Mouse (Mus musculus): Measurements from ENCODE around the gene Lin52. TPM values are rescaled to one million over a fixed set of nuclear protein-coding genes. Genes with fewer than 3 reads are reported as not detected.
A peak's percentile ranks its signal among the peaks of the same experiment; 100 is the strongest.
"Not testable (repeated sequence)": the region's sequence is repeated elsewhere in the genome, so short reads cannot be mapped to it uniquely, and the experiment has no call there.

The Lin52 gene
- polyA plus RNA-seq, 1 experiment from 2014 or later, result 36.0 TPM

DNA sequence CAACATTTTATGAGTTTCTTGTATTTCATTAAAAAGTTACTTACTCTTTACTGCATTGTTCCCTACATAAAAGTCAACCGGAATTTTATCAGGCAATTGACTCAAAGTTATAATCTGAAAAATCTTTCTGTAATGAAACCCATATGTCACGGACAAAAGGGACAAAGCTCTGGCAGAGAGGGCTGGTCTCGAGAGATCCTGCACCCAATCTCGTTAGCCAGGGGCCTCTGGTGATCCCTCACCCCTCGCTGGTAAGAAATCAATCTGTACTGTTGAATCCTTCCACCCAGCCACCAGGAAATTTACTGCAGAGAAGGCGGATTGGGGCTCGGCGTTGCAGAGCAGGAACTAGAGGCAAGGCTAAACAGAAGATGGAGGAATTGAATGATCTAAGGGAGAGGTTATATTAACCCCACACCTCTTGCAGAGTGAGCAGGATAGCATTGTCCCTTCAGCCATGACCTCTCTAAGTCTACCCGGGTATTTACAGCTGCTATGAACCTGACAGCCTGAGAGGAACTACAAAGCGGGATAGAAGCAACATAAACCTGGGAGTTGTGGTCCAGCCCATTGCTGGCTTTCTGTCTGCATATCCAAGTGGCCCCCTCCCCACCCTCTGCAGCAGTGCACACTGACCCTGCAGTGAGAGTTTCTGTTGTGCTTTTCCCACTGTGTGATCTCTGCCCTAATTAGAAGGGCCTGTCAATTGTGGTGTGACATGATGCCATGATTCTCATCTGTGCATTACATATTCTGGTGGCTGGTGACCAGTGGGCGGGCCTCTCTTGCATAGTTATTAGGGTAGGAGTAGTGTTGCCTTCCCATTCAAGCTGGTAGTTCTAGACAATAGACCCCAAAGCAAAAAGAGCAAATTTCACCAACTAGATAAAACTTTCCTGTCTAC lies 73.2 kb downstream of the Lin52 start:
- Histone ChIP-seq H3K9ac (replicated peaks) (no peak overlapping the region), H3K36me3 (no peaks in the 10 kb centered on the region), H3K4me2 (replicated peaks) (no peak overlapping the region), H3K4me3 (no peak overlapping the region), H3K27me3 (peaks cover 7% of the 10 kb centered on the region; the same call in 1 of the 2 replicates), H3K9me3 (no peaks in the 10 kb centered on the region), H3K27ac (replicated peaks) (no peak overlapping the region), H3K4me1 (peaks cover 17% of the 10 kb centered on the region)
- WGBS, result 70% methylated on average over 11 of the region's 11 CpGs
- no peak for ATAC-seq (ENCODE audit: low FRiP score, low read depth)

DNA sequence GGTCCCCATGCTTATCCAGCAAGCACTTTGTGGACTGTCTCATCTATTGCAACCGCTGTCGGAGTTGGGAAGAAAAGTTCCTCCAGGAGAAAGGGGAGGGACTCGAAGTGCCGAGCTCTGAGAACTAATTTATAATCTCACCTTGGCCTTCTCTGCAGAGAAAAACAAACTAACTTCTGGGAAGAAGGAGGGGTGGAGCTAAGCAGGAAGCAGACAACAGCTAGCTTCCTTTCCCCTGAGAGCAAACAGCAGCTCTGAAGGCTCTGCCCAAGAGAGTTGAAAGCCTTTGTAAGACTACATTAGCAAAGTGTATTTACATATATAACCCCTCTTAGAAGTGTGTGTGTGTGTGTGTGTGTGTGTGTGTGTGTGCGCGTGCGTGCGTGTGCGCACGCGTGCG lies 74.2 kb downstream of the Lin52 start:
- 91% methylated on average over 12 of the region's 12 CpGs for WGBS
- Histone ChIP-seq H3K27me3 (peaks cover 7% of the 10 kb centered on the region; the same call in 1 of the 2 replicates), H3K9ac (replicated peaks) (no peak overlapping the region), H3K4me1 (peaks cover 17% of the 10 kb centered on the region), H3K4me3 (no peak overlapping the region), H3K4me2 (replicated peaks) (no peak overlapping the region), H3K36me3 (no peaks in the 10 kb centered on the region), H3K27ac (replicated peaks) (no peak overlapping the region), H3K9me3 (no peaks in the 10 kb centered on the region)
- ATAC-seq (ENCODE audit: low FRiP score, low read depth), result no peak

DNA sequence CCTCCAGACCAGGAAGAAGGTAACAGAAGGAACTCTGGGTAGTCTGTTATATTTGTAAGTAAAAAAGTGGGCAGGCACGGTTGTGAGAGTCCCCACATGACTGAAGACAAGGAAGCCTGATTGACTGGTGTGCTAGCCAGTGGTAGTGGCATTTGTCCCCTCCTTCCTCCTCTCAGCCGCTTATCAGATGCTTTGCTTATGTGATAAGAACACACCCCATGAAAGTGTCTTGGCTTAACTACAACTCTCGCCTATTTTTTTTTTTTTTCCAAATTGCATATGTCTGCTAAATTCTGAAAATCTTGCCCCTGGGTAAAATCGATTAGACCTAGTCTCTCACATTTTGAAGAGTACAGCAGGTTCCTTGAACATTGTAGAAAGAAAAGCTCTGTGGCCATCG lies 79.2 kb downstream of the Lin52 start:
- 86% methylated on average over 5 of the region's 5 CpGs for WGBS
- Histone ChIP-seq H3K27me3 (peaks cover 11% of the 10 kb centered on the region), H3K4me1 (peaks cover 38% of the 10 kb centered on the region), H3K4me2 (replicated peaks) (no peak overlapping the region), H3K27ac (replicated peaks) (no peak overlapping the region), H3K9ac (replicated peaks) (no peak overlapping the region), H3K4me3 (no peak overlapping the region), H3K9me3 (no peaks in the 10 kb centered on the region), H3K36me3 (0 out of 2 replicates have a peak, but pooled peaks cover 3% of the 10 kb centered on the region)
- ATAC-seq (ENCODE audit: low FRiP score, low read depth), result no peak

DNA sequence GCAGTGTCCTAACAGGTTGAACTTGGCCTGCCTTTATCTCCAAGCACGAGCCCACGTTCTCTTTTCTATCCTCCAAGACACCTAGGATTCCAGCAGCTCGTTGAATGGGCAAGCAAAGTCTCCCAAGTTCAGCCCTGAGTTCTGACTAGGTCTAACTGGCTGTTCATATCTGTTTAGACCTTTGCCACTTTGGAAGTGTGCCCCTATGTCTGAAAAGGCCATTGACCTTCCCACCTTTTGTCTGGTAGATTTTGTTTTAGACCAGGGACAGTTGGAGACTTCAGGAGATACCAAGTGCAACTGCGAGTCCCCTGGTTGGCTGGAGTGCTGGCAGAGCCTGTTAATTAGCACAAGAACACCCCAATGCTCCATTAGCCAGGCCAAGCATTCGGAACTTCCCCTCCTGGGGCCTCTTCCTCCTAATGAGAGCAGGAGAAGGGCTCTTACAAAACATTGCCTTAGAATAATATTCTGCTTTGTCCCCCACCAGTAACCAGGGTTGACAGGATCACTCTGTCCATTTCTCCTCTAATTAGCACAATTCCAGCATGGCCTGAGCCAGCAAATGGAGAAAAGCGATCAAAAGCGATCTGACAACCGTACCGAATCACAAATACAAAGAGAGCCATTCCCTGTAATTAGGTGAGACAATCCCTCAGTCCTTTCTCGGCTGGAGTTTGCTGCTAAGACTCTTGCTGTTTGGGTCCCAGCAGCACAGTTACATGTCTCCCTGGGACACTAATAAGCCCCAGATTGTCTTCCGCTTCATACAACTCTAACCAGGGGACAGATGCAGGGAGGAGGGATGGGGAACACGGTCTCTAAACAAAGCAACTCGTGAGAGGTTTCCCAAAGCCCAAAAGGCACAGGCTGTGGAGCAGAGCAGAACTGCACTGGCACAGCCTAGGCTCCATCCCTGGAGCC lies 80.9 kb downstream of the Lin52 start:
- Histone ChIP-seq H3K4me2 (replicated peaks) (no peak overlapping the region), H3K27me3 (peaks cover 19% of the 10 kb centered on the region), H3K4me3 (no peak overlapping the region), H3K9ac (replicated peaks) (no peak overlapping the region), H3K4me1 (peaks cover 36% of the 10 kb centered on the region), H3K27ac (replicated peaks) (peak overlapping the region; percentile 82), H3K36me3 (0 out of 2 replicates have a peak, but pooled peaks cover 3% of the 10 kb centered on the region), H3K9me3 (no peaks in the 10 kb centered on the region)
- peak; percentile 91 for ATAC-seq (ENCODE audit: low FRiP score, low read depth)
- 31% methylated on average over 13 of the region's 13 CpGs for WGBS

DNA sequence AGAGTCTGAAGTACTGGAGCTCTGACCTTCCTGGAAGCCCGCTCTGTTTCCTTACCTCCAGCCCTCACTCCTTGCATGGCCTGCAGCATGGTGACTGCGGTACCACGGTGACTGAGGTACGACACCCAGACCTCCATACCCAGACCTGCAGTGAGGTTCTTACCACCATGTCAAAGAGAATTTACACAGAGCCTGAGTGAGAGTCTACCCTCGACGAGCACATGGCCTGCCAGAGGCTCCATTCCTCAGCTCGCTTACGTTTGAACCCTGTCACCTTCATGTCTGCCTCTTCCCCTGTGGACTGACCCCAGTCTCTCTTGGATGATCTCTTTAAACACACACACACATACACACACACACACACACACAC lies 81.6 kb downstream of the Lin52 start:
- H3K4me3 ChIP-seq, result no peak overlapping the region
- 53% methylated on average over 8 of the region's 8 CpGs for WGBS
- H3K4me2 ChIP-seq (replicated peaks), result no peak overlapping the region
- no peak overlapping the region for H3K9ac ChIP-seq (replicated peaks)
- ATAC-seq (ENCODE audit: low FRiP score, low read depth), result no peak
- 0 out of 2 replicates have a peak, but pooled peaks cover 3% of the 10 kb centered on the region for H3K36me3 ChIP-seq
- H3K9me3 ChIP-seq, result no peaks in the 10 kb centered on the region
- peaks cover 36% of the 10 kb centered on the region for H3K4me1 ChIP-seq
- H3K27me3 ChIP-seq, result peaks cover 19% of the 10 kb centered on the region
- H3K27ac ChIP-seq (replicated peaks), result peak overlapping the region; percentile 82

DNA sequence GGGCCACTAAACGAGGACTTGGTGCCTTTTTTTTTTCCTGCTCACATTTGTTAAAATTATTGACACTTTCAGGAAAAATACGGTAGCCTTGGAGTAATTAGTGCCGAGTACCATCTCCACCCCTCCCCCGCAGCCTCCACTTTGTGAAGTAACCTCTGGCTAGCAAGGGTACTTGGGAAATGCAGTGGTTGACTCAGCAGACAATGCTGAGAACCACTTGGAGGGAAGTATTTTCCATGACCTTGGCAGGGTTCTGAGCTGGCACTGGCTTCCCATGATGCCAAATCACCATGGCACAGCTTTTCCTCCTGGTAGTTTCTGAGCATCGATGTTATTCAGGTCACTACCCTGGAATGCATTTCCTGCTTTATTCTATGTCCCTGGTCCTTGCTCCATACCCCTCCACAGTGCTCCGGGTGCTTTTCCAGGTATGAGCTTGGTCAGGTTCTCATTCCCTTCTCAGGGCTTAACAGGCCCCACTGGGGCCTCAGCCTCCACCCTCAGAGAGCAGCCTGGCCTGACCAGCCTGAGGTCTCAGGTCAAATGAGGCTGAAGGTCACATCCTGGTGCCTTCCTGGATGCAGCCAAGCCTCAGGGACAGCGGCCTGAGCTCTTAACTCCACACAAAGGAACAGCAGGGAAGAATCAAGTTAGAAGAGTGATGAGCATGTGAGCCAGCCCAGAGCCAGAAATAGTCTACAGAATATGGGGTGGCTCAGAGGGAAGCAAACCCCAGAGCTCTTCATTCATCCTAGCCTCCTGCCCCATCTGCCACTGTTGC lies 82.7 kb downstream of the Lin52 start:
- peaks cover 45% of the 10 kb centered on the region for H3K4me1 ChIP-seq
- no peak overlapping the region for H3K27ac ChIP-seq (replicated peaks)
- ATAC-seq (ENCODE audit: low FRiP score, low read depth), result no peak
- H3K9me3 ChIP-seq, result no peaks in the 10 kb centered on the region
- 73% methylated on average over 7 of the region's 7 CpGs for WGBS
- no peak overlapping the region for H3K4me2 ChIP-seq (replicated peaks)
- peaks cover 27% of the 10 kb centered on the region for H3K27me3 ChIP-seq
- 0 out of 2 replicates have a peak, but pooled peaks cover 3% of the 10 kb centered on the region for H3K36me3 ChIP-seq
- no peak overlapping the region for H3K9ac ChIP-seq (replicated peaks)
- no peak overlapping the region for H3K4me3 ChIP-seq

DNA sequence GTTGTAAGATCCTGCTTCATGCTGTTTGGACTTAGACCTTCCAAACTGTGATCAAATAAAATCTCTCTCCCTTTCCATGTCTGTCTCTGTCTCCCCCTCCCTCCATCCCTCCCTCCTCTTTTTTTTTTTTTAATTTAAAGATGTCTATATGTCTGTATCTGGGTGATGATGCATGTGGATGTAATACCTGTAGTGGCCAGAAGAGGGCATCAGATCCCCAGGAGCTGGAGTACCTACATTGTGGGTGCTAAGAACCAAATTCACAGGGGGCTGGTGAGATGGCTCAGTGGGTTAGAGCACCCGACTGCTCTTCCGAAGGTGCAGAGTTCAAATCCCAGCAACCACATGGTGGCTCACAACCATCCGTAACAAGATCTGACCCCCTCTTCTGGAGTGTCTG lies 88.3 kb downstream of the Lin52 start:
- H3K9ac ChIP-seq (replicated peaks); ATAC-seq (ENCODE audit: low FRiP score, low read depth): not testable (repeated sequence)
- 90% methylated on average over 3 of the region's 3 CpGs for WGBS

DNA sequence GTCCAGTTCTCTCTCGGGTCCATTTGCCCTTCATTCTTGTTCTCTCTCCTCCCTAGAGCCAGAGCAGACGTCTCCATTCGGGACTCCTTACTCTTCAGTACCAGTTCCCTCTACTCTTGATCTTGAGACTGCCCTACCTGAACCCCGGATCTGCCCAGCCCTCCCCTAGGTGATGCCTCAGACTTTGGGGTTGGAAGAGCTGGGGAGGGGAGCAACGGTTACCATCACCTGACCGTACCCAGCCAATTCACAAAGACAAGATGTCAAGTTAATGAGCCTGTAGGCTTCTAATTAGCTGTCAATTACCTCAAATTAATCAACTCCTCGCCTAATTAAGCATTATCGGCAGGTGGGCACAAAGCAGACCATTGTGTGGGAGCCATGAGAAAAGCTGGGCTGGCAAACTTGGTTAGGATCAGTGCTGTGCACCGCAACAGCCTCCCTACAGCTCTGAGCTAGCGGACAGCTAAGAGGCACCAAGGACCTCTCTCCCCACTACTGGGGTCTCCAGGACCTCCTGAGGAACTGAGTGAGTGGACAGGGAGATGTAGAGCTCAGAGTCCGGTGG lies 90.3 kb downstream of the Lin52 start:
- no peak; the same call in 1 of the 2 replicates for ATAC-seq (ENCODE audit: low FRiP score, low read depth)
- no peak overlapping the region for H3K9ac ChIP-seq (replicated peaks)
- H3K9me3 ChIP-seq, result no peaks in the 10 kb centered on the region
- peaks cover 22% of the 10 kb centered on the region; the same call in 1 of the 2 replicates for H3K4me1 ChIP-seq
- 82% methylated on average over 11 of the region's 11 CpGs for WGBS
- H3K4me3 ChIP-seq, result no peak overlapping the region
- H3K27me3 ChIP-seq, result peaks cover 24% of the 10 kb centered on the region
- H3K4me2 ChIP-seq (replicated peaks), result no peak overlapping the region
- no peak overlapping the region for H3K27ac ChIP-seq (replicated peaks)
- H3K36me3 ChIP-seq, result no peaks in the 10 kb centered on the region

More for the DNA sequence above, 88.3 kb downstream of the Lin52 start:
- Histone ChIP-seq H3K27me3 (peaks cover 32% of the 10 kb centered on the region), H3K4me1 (peaks cover 25% of the 10 kb centered on the region; the same call in 1 of the 2 replicates)
- H3K4me2 ChIP-seq (replicated peaks); H3K9me3 ChIP-seq; H3K27ac ChIP-seq (replicated peaks); H3K36me3 ChIP-seq; H3K4me3 ChIP-seq: not testable (repeated sequence)

DNA sequence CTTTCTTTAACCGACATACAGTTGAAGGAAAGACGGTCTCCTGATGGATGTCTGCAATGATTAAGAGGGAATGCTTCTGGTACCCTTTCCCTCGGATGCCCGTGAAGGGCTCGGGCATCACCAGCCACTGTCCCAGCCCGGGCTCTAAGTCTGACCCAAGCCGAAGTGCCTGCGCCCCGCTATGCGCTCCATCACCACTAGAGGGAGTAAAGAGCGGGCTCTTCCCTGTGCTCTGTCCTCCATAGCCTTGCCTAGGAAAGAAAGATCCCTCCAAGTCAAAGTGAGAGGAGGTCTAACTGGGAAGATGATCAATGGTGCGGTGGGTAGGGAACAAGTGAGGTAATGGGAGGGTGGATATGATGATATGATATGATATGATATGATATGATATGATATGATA lies 94.8 kb downstream of the Lin52 start:
- H3K4me3 ChIP-seq, result no peak overlapping the region
- peak; percentile 80 for ATAC-seq (ENCODE audit: low FRiP score, low read depth)
- H3K27ac ChIP-seq (replicated peaks), result no peak overlapping the region
- no peak overlapping the region for H3K9ac ChIP-seq (replicated peaks)
- peaks cover 24% of the 10 kb centered on the region for H3K4me1 ChIP-seq
- H3K27me3 ChIP-seq, result peaks cover 28% of the 10 kb centered on the region
- no peaks in the 10 kb centered on the region for H3K36me3 ChIP-seq
- no peaks in the 10 kb centered on the region for H3K9me3 ChIP-seq
- WGBS, result 5% methylated on average over 12 of the region's 12 CpGs
- H3K4me2 ChIP-seq (replicated peaks), result no peak overlapping the region

DNA sequence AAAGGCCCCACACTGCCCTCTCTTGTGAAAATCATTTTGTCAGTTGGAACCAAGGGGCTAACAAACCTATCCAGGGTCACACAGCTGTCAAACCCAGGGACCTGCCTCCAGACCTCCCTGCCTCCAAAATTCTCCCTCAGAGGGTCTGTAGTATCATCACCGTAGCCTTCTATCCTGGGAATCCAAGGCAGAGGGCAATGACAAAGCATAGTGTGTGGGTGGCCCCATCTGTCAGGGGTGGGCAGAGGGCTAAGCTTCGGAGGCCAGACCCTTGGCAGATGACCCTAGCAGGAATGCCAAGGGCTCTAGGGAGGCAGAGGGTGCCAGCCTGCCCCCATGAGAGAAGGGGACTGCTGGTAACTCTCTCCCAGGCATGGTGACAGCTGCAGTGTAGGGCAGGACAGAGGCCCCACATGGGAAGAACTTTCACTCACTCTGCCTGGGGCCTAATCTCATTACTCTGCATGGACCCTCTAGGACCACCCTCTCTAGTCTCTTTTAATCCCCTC lies 95.4 kb downstream of the Lin52 start:
- Histone ChIP-seq H3K4me3 (no peak overlapping the region), H3K36me3 (no peaks in the 10 kb centered on the region), H3K9me3 (no peaks in the 10 kb centered on the region), H3K9ac (replicated peaks) (no peak overlapping the region), H3K27ac (replicated peaks) (no peak overlapping the region), H3K27me3 (peaks cover 22% of the 10 kb centered on the region), H3K4me2 (replicated peaks) (no peak overlapping the region), H3K4me1 (peaks cover 18% of the 10 kb centered on the region)
- WGBS, result 53% methylated on average over 2 of the region's 2 CpGs
- 0 out of 2 replicates have a peak, but pooled peaks have one; percentile 23 for ATAC-seq (ENCODE audit: low FRiP score, low read depth)

DNA sequence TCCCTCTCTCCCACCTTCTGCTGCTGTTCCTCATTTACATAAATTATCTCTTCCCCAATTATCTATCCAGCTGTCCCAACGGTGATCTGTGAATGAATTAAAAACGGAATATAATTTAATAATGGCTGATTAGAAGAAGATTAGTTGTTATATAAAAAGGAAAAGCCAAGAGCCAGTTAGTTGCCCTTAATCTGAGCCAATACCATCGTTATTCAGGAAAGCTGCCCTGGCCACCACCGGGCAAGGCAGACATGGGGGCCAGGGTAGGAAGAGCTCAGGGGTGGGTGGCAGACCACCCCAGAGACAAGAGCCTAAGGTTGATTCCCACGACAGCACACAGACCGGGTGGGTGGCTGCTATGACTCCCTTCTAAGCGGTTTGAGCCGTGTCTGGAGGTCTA lies 97.0 kb downstream of the Lin52 start:
- no peak overlapping the region for H3K9ac ChIP-seq (replicated peaks)
- WGBS, result 51% methylated on average over 8 of the region's 8 CpGs
- H3K9me3 ChIP-seq, result no peaks in the 10 kb centered on the region
- no peaks in the 10 kb centered on the region for H3K36me3 ChIP-seq
- H3K4me2 ChIP-seq (replicated peaks), result no peak overlapping the region
- H3K4me3 ChIP-seq, result no peak overlapping the region
- ATAC-seq (ENCODE audit: low FRiP score, low read depth), result no peak
- no peak overlapping the region for H3K27ac ChIP-seq (replicated peaks)
- H3K4me1 ChIP-seq, result peaks cover 12% of the 10 kb centered on the region
- H3K27me3 ChIP-seq, result peaks cover 30% of the 10 kb centered on the region

All from midbrain, embryonic 12.5 days (tissue).